Mouse (Mus musculus) intestine, postnatal 0 days (tissue): ENCODE measurements around the gene Hes5. TPM values are rescaled to one million over a fixed set of nuclear protein-coding genes. Genes with fewer than 3 reads are reported as not detected.

ENCODE experiments used
- ATAC-seq: fragments of 200-750 bp; cut with Nextera tagmentation; 2 replicates; pipeline ENCODE4 v1.8.0; 2017; ENCODE audit warnings: mild to moderate bottlenecking, moderate TSS enrichment, moderate library complexity
- H3K27ac ChIP-seq: fragments of 300-500 bp; sonication (generic); 2 replicates; pipeline ENCODE4 v1.5.1; 2014; ENCODE audit warnings: mild to moderate bottlenecking, low read depth, low read length, moderate library complexity
- H3K27me3 ChIP-seq: fragments of 300-500 bp; sonication (generic); replicated peaks from 2 replicates; pipeline ENCODE4 v1.6.1; 2014; ENCODE audit warnings: low read length, mixed read lengths; ENCODE audit not compliant: control insufficient read depth, insufficient read depth
- H3K36me3 ChIP-seq: fragments of 300-500 bp; sonication (generic); 2 replicates; pipeline ENCODE4 v1.6.1; 2014; ENCODE audit warnings: mild to moderate bottlenecking, moderate library complexity; ENCODE audit not compliant: control insufficient read depth, insufficient read depth
- H3K4me1 ChIP-seq: fragments of 300-500 bp; sonication (generic); replicated peaks from 2 replicates; pipeline ENCODE4 v1.6.1; 2014; ENCODE audit warnings: antibody characterized with exemption, low read length, mixed read lengths; ENCODE audit not compliant: control insufficient read depth, insufficient read depth
- H3K4me2 ChIP-seq: fragments of 300-500 bp; sonication (generic); replicated peaks from 2 replicates; pipeline ENCODE4 v1.6.1; 2014; ENCODE audit warnings: low read depth, mild to moderate bottlenecking, moderate library complexity
- H3K4me3 ChIP-seq: fragments of 300-500 bp; sonication (generic); 2 replicates; pipeline ENCODE4 v1.5.1; 2014; ENCODE audit warnings: low read depth, low read length
- H3K9ac ChIP-seq: fragments of 300-500 bp; sonication (generic); 2 replicates; pipeline ENCODE4 v1.6.1; 2014; ENCODE audit warnings: mild to moderate bottlenecking, low read depth, low read length
- H3K9me3 ChIP-seq: fragments of 300-500 bp; sonication (generic); 2 replicates; pipeline ENCODE4 v1.6.1; 2016; ENCODE audit warnings: mixed run types; ENCODE audit not compliant: control insufficient read depth
- CTCF ChIP-seq: sonication (generic); IDR thresholded peaks from 2 replicates; pipeline ENCODE4 v1.5.1; 2016; ENCODE audit warnings: low read depth, mild to moderate bottlenecking, control low read depth, antibody characterized with exemption, moderate library complexity
- WGBS: fragments of 180-500 bp; shearing (Covaris S2); extraction: QIAGEN DNeasy Blood & Tissue Kit; methylation state at CpG from one replicate; pipeline ENCODE4 v1.1.7; 2014; 5-methylcytosine and 5-hydroxymethylcytosine counted together
- polyA plus RNA-seq: library from polyadenylated mRNA; unstranded; fragments of >200 nt; fragmentation: Nextera tagmentation; extraction: Ambion mirVana; gene quantifications from 2 replicates; pipeline ENCODE4 v1.2.1, GENCODE M21; 2015

The Hes5 gene
- polyA plus RNA-seq, 1 experiment from 2014 or later, result 0.29 TPM

DNA sequence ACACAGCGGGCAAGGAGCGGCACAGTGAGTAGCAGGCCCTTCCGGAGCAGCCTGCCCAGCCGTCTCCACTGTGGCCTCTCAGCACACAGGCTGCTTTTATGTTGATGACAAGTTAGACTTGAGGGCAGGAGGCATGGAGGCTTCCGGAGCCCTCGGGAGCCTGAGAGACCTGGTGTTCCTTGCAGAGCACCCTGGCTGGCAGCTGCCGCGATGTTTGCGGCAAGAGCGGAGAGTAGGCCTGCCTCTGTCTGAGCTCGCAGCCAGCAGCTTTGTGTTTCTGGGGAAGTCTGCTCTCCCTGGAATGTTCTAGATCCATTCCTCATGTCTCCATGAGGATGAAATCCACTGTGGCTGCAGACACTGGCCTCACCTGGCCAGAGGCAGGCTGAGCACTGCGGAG is 11.8 kb downstream of the Hes5 start:
- Histone ChIP-seq H3K9me3 (no peaks in the 10 kb centered on the region), H3K4me2 (no peak overlapping the region), H3K27ac (no peak overlapping the region), H3K36me3 (peaks cover 86% of the 10 kb centered on the region), H3K4me1 (no peaks in the 10 kb centered on the region), H3K4me3 (no peak overlapping the region), H3K9ac (no peak overlapping the region), H3K27me3 (no peaks in the 10 kb centered on the region)
- ATAC-seq, result no peak
- WGBS, result 94% methylated on average over 12 of the region's 12 CpGs
- TF ChIP-seq CTCF, result no peak

DNA sequence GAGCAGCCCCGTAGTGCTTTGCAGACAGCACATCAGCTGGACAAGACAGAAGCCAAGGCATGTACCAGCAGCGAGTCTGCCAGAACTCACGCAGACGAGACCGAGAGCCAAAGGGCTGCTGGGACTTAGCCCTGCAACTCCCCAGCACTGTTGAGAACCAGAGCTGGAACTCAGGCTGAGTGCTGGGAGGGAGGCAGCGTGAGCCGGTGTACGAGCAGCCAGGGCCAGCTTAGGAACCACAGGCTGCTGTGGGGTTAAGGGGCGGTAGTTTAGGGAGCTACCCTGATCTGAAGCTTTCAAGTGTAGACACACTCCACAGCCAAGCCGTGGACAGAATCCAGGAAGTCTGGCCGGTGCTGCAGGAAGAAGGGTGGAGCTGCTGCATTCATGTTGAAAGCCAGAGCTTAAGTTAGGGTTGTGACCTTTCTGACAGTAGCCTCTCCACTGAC is 13.5 kb downstream of the Hes5 start:
- no peaks in the 10 kb centered on the region for H3K27me3 ChIP-seq
- ATAC-seq, result no peak
- TF ChIP-seq CTCF, result no peak
- H3K9ac ChIP-seq, result no peak overlapping the region
- no peak overlapping the region for H3K4me3 ChIP-seq
- H3K36me3 ChIP-seq, result peaks cover 99% of the 10 kb centered on the region
- H3K4me2 ChIP-seq, result no peak overlapping the region
- H3K4me1 ChIP-seq, result no peaks in the 10 kb centered on the region
- H3K27ac ChIP-seq, result no peak overlapping the region
- no peaks in the 10 kb centered on the region for H3K9me3 ChIP-seq
- WGBS, result 80% methylated on average over 11 of the region's 11 CpGs

DNA sequence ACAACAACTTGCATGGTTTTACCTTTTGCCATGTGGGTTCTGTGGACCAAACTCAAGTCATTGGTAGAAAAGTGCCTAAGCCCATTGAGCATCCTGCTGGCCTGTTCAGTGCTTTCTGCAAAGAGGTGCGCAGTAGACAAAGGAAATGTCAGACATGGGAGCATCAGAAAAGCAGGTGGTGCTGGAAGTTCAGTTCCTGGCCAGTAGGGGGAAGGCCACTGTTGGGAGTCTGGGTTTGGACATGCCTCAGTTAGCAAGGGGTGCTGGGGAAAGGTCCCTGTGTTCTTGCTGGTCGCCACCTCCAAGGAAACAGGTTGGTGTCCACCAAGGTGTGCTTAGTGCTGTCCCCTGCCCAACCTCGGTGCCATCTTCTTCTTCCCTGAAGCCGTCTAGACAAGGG is 19.4 kb downstream of the Hes5 start:
- Histone ChIP-seq H3K27me3 (no peaks in the 10 kb centered on the region), H3K4me2 (no peak overlapping the region), H3K9ac (no peak overlapping the region), H3K4me1 (0 out of 2 replicates have a peak, but pooled peaks cover 2% of the 10 kb centered on the region), H3K27ac (no peak overlapping the region), H3K36me3 (peaks cover 68% of the 10 kb centered on the region), H3K4me3 (no peak overlapping the region), H3K9me3 (no peaks in the 10 kb centered on the region)
- ATAC-seq, result no peak
- 92% methylated on average over 4 of the region's 4 CpGs for WGBS
- peak; percentile 67 for TF ChIP-seq CTCF

- Histone ChIP-seq H3K27ac (no peak overlapping the region), H3K27me3 (no peaks in the 10 kb centered on the region), H3K9ac (no peak overlapping the region), H3K4me1 (0 out of 2 replicates have a peak, but pooled peaks cover 2% of the 10 kb centered on the region), H3K36me3 (peaks cover 59% of the 10 kb centered on the region), H3K9me3 (no peaks in the 10 kb centered on the region), H3K4me3 (no peak overlapping the region), H3K4me2 (no peak overlapping the region)
- no peak for ATAC-seq
- 84% methylated on average over 6 of the region's 6 CpGs for WGBS
- no peak for TF ChIP-seq CTCF
Measured at GRCm38 (mm10) chr4:154981076-154981475, 20.4 kb downstream of the Hes5 start.

DNA sequence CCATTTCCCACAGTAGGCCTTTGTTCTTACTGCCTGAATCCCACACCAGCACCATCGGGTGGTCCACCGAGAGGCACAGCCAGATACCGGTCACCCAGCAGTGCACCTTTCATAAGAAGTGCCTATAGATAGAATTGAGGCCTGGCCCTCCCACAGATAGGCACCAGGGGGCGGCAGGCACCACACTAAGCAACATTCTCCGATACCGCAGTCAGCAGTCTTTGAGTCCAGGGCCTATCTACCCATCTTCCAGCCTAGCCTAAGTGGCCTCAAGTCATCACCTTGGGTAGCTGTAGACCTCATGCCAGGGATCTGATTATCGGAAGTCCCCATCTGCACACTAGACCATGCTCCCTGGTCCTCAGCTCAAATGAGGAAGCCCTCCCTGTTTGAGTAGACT is 20.8 kb downstream of the Hes5 start:
- Histone ChIP-seq H3K9me3 (no peaks in the 10 kb centered on the region), H3K4me1 (0 out of 2 replicates have a peak, but pooled peaks cover 2% of the 10 kb centered on the region), H3K27ac (no peak overlapping the region), H3K9ac (no peak overlapping the region), H3K27me3 (no peaks in the 10 kb centered on the region), H3K4me2 (no peak overlapping the region), H3K36me3 (peaks cover 54% of the 10 kb centered on the region), H3K4me3 (no peak overlapping the region)
- 37% methylated on average over 7 of the region's 7 CpGs for WGBS
- peak; percentile 53 for ATAC-seq
- TF ChIP-seq CTCF, result peak; percentile 90

DNA sequence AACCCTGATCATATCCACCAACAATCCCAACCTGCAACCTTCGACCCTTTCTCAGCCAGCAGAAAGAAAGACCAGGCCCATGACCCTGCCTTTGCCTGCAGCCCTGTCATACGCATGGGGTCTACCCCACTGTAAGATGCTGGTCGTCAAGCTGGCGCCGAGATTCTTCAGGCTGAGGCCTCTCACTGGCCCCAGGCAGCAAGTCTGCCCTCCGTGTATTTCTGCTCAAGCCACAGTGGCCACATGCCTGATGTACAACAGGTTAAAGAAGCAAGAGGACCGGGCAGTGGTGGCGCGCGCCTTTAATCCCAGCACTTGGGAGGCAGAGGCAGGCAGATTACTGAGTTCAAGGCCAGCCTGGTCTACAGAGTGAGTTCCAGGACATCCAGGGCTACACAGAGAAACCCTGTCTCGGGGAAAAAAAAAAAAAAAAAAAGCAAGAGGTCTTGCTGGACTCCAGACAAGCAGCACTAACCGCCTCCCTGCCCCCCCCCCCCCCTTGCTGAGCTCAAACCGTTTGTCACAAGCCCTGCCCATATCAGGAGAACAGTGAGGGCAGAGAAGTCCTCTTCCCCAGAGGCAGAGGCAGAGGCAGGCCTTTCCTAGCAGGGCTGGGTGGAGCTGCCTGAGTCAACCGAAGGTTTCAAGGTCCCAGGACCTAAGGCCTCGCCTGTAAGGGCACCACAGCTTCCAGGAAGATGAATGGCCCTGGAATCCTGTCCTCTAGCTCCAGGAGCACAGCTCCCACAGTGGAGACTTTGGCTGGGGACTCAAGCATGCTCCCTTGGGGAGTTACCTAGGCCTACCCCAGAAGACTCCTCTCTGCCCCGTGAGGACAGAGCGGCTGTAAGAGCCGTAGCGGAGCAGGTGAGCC is 21.8 kb downstream of the Hes5 start:
- Histone ChIP-seq H3K4me1 (0 out of 2 replicates have a peak, but pooled peaks cover 2% of the 10 kb centered on the region), H3K4me2 (no peak overlapping the region), H3K4me3 (no peak overlapping the region), H3K9ac (no peak overlapping the region), H3K36me3 (peaks cover 50% of the 10 kb centered on the region), H3K27ac (peak overlapping the region; percentile 4; the same call in 1 of the 2 replicates), H3K9me3 (no peaks in the 10 kb centered on the region), H3K27me3 (no peaks in the 10 kb centered on the region)
- TF ChIP-seq CTCF, result no peak
- ATAC-seq, result peak; percentile 26; the same call in 1 of the 2 replicates
- 63% methylated on average over 19 of the region's 19 CpGs for WGBS
